Mouse (Mus musculus) gastrocnemius, postnatal 36 days (tissue): ENCODE results near the gene Tmtc1. TPM values are rescaled to one million over a fixed set of nuclear protein-coding genes. Genes with fewer than 3 reads are reported as not detected.

Experiments used
- DNase-seq, 2 experiments: peaks; one replicate each; pipeline ENCODE4 v3.0.0; 2022
- intact Hi-C: fragments of 180-260 bp; cut with DNase I; formaldehyde crosslinking; loops from one replicate; pipeline ENCODE4 v1.15.1; 2025
- total RNA-seq, 2 experiments: library from RNA; stranded (reverse); gene quantifications; 2 replicates each; pipeline ENCODE4 v1.2.3; 2021

Tmtc1 gene
- total RNA-seq, 2 experiments from 2014 or later, result 51.0 to 60.8 TPM

DNA sequence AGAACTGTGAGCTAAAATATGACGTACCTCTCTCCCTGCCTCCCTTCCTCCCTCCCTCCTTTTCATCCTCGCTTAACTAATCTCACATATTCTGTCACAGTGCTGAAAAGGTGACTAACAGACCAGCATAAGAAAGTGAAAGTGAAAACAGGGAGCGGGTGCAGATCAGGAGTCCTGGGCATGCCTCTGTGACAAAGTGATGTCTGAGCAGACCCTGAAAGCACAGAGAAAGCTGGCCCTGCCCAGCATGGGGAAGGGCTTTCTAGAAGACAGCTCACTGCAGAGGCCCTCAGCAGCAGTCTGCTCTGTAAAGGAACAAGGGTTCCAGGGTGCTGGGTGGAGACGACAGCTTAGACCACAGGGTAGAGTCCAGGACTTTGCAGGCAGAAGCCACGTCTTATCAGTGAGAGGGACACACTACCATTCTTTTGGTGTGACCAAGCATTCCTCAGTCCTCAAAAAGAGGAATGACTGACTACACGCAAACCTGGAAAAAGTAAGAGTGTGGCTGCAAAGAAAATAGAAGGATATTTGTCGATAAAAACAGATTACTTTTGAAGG is 7.7 kb downstream of the Tmtc1 start:
- intact Hi-C loops, result no loop called here
- DNase-seq, result no peak

DNA sequence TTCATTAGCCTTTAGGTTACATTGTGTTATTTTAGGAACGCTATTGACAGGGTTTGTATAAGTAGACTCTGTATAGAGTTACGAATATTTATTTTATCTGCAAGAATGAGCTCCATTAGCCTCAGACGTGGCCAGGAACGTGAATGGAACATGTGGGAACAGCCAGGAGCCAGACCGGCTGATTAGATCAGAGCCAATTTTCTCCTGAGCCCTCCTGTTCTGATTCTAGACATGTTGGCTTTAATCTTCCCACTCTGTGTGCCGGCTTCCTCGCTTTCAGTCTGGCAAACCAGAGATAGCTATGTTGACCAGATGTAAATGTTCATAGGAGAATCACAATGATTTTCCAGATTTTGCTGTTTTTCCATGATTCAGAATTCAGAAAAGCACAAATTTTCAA is 22.6 kb downstream of the Tmtc1 start:
- DNase-seq, result no peak
- intact Hi-C loops, result no loop called here

GRCm38 (mm10) chr6:148420387-148420786 is 23.8 kb downstream of the Tmtc1 start:
- DNase-seq, result no peak
- intact Hi-C loops, result no loop called here

- no peak for DNase-seq
- intact Hi-C loops, result no loop called here
These were observed 27.6 kb downstream of the Tmtc1 start for GRCm38 (mm10) chr6:148416597-148416996.

GRCm38 (mm10) chr6:148413638-148414037 is 30.6 kb downstream of the Tmtc1 start:
- DNase-seq, result no peak
- intact Hi-C loops, result no loop called here

- DNase-seq, result no peak
- intact Hi-C loops, result no loop called here
These were observed 37.2 kb downstream of the Tmtc1 start for GRCm38 (mm10) chr6:148406792-148407490.

GRCm38 (mm10) chr6:148405599-148405998 is 38.6 kb downstream of the Tmtc1 start:
- intact Hi-C loops, result no loop called here
- DNase-seq, result no peak

DNA sequence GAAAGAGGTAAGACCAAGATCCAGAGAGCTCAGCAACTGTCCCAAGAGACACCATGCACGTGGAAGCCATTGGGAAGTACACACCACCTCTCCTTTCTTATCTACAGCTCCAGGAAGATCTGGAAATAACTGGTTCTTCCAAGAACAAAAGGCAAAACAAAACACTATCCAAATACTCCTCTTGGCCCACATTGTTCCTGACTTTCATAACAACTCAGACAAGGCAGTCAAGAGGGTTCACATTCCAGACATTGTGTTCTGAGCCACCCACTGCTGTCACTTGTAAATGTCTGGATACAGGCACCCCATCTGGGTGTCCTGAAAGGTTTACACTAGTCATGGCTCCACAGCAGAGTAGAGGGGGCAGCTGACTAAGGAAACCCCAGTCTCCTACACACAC is 39.7 kb downstream of the Tmtc1 start:
- intact Hi-C loops, result no loop called here
- DNase-seq, result peak in 1 of 2 experiments; percentile 35

DNA sequence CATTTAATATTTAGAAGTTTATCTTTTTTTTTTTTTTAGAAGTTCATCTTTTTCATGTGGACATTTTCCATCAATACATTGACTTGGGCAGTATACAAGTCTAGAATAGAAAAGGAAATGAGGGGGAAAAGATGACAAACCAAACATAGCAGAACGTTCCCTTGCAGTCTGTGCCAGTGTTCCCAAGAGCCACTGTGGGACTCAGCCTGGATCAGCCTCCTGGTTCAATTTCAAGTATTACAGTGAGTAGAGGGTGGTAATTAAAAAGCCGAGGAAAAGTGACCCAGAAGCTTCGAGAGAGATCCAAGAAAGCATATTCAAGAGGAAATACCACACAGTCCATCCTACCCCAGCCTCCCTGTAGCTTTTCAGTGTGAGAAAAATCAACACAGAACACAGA is 40.4 kb downstream of the Tmtc1 start:
- DNase-seq, result no peak
- intact Hi-C loops, result no loop called here

DNA sequence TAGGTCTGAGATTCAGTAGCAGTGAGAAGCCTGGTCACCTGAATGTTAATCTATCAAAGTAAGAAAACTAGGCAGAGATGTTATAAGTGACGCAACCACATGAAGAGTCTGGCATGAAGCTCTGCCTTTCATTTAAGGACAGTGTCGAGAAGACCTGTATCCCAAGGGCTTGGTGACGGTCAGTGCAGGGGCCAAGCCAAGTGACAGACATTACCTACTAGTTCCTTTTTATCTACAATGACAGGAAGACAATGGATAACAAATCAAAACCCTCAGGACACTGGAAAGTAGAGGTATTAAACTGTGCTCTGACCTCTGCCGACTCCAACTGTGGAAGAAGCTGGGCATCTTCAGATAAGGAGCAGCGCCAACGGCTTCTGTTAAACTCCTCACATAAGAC is 43.2 kb downstream of the Tmtc1 start:
- intact Hi-C loops, result no loop called here
- no peak for DNase-seq

GRCm38 (mm10) chr6:148399541-148399940 is 44.6 kb downstream of the Tmtc1 start:
- peak in 1 of 2 experiments; percentile 11 for DNase-seq
- intact Hi-C loops, result no loop called here

DNA sequence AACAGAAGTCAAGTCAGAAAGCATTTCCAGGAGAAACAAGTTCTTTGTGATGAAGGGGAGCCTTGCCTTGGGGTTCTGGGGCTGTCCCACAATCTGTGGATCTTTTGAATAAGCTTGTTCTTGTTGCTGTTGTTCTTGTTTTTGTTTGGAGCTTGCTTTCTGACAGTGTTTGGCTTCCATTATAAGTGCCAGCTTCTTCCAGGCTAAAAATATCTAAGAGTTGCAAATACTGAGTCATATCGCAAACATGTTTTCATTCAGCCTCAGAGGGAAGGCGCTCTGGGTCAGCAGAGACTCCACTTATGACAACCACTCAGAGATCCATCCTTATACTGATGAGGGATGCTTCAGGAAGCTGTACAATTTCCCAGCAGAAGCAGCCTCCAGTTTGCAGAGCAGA is 45.3 kb downstream of the Tmtc1 start:
- no peak for DNase-seq
- intact Hi-C loops, result no loop called here

DNA sequence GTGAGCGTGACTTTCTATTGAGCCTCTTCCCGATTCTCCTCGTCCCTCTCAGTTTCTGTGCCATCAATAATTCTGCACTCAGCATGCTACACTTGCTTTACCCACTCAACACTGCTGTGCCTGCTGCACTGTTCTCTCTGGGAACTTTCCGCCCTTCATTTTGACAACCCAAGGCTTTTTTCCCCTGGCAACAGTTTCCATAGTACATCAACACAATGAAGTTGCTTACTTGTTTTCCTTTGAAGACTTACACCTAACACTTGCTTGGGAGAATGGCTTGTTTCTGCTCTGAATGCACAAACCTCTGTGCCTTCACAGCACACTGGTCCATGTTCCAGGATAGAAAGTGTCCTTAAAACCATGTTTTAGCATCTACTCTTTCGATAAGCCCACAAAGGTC is 46.9 kb downstream of the Tmtc1 start:
- intact Hi-C loops, result no loop called here
- DNase-seq, result no peak

GRCm38 (mm10) chr6:148395272-148395671 is 48.9 kb downstream of the Tmtc1 start:
- intact Hi-C loops, result no loop called here
- DNase-seq, result no peak

- intact Hi-C loops, result no loop called here
- no peak for DNase-seq
These were observed 49.9 kb downstream of the Tmtc1 start for GRCm38 (mm10) chr6:148394294-148394693.

DNA sequence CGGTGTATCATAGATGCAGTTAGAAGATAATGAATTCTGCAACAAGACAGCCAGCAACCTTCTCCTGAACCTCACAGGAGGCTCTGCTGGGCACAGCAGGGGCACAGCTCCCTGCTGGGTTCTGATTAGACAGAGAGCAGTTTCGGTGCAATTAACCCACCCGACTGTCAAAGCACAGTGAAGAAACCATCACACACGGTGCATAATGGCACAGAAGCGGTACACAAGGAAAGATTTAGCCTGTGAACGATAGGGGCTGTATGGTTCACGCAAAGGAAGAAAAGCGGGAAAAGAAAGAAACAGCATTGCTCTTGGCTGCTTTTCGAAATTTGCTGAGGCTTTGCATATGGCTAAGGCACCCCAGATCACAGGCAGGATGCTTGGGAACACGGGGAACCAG is 52.0 kb downstream of the Tmtc1 start:
- intact Hi-C loops, result no loop called here
- no peak for DNase-seq

- intact Hi-C loops, result no loop called here
- no peak for DNase-seq
These were observed 52.9 kb downstream of the Tmtc1 start for GRCm38 (mm10) chr6:148391286-148391685.

DNA sequence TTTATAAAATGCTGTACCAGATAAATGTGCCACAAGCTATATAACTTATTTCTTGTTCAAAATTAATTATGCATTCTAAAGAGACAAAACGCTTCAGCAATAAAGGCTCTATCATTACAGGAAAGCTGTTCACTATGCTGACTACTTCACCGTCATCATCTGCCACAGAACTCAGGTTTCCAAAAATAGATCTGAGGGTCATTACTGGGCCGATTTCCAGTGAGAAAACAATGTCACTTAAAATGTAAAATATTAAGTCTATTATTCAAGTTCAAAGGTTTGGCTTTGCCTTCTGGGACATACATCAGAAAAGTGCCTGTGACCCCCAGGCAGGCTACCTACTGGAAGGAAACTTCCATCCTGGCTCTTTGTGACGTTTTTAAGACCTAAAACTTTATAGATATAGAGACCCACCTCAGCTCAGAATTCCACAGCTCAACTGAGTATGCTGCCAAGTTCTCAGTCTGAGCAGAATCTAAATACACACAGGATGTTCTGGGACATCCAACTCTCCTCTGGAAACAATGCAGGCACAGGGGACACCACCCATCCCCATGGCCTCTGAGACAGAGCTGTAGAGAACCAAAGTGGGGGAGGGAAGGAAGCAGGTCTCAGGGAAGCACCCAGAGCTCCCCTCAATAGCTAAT is 53.4 kb downstream of the Tmtc1 start:
- intact Hi-C loops, result no loop called here
- peak in 1 of 2 experiments; percentile 11 for DNase-seq

GRCm38 (mm10) chr6:148387990-148388389 is 56.2 kb downstream of the Tmtc1 start:
- DNase-seq, result no peak
- intact Hi-C loops, result no loop called here

DNA sequence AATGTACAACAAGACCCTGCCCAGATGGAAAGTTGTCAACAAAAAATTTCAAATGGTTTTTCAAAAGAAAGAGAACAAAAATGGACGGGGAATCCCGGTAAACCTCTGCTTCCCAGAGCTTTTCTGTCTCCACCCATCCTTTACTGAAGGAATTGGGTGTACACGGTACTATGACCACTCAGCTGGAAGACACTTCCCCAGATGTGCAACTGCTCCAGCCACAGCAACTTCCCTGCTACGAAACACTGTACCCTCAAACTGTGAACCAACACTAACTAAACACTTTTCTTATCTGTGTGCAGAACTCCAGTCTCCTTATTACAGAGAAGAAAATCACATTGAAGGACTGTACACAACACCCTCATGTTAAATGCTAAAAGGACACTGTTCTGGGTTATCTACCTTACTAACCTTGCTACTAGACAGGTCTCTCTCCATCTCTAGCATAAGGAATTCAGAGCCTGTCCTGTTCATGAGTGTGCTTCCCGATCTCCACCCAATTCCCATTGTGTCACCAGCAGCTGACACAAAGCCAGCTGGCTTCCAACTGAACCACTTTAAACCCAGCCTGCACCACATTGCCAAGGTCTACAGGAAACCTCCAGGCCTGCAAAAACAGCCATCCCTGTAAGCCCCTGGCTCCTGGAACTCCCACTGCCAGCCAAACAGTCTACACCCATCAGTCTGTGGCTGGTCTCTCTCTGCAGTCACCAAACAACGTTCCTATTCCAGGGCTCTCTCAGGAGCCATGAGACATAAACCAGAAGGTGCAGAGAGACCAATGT is 59.9 kb downstream of the Tmtc1 start:
- peak; percentile 55 to 62 for DNase-seq
- intact Hi-C loops, result no loop called here

DNA sequence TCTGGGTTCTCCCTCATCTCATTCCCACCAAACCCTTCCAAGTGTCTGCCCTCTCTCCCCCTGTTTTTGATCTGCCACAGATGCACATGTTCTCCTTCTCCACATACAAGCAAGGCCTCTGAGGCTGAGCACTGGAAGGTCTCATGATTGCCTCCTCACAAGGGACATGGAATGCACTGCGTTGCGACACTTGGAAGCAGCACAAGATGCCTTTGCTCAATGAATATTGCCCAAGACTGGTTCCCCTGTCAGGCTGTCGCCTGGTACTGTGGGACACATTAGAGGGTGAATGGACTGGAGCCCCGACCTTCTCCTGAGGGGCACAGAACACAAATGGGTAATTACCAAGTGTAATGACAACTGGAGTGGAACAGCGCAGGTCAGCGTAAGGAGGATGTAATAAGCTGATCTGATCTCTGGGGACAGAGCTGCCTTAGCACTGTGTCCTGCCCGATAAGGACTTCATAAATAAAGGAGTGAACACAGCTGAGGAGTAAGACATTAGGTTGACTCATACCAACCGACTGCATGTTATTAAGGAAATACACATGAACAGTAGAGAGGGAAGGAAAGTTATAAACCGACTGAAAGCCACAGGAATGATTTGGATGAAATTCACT is 62.9 kb downstream of the Tmtc1 start:
- DNase-seq, result no peak
- intact Hi-C loops, result no loop called here
